Mouse (Mus musculus) heart, postnatal 0 days (tissue): ENCODE results near the gene Med24. TPM values are rescaled to one million over a fixed set of nuclear protein-coding genes. Genes with fewer than 3 reads are reported as not detected.
"Not testable (repeated sequence)": the region's sequence is repeated elsewhere in the genome, so short reads cannot be mapped to it uniquely, and the experiment has no call there.

Source experiments
- ATAC-seq: fragments of 200-750 bp; cut with Nextera tagmentation; 2 replicates; pipeline ENCODE4 v1.8.0; 2017; ENCODE audit warnings: low read depth, moderate number of reproducible peaks, moderate library complexity; ENCODE audit not compliant: insufficient read depth
- DNase-seq: peaks from one replicate; pipeline ENCODE4 v3.0.0-alpha.2; 2016; ENCODE audit warnings: low spot score
- H3K27ac ChIP-seq: fragments of 300-500 bp; sonication (generic); 2 replicates; pipeline ENCODE4 v1.5.1; 2014; ENCODE audit warnings: low read depth, mild to moderate bottlenecking
- H3K27me3 ChIP-seq: fragments of 300-500 bp; sonication (generic); 2 replicates; pipeline ENCODE4 v1.6.1; 2014; ENCODE audit warnings: low read length, mixed read lengths; ENCODE audit not compliant: control insufficient read depth, insufficient read depth
- H3K36me3 ChIP-seq: fragments of 300-500 bp; sonication (generic); replicated peaks from 2 replicates; pipeline ENCODE4 v1.6.1; 2014; ENCODE audit warnings: low read length, mixed read lengths; ENCODE audit not compliant: control insufficient read depth, insufficient read depth
- H3K4me1 ChIP-seq: fragments of 300-500 bp; sonication (generic); 2 replicates; pipeline ENCODE4 v1.6.1; 2014; ENCODE audit warnings: antibody characterized with exemption; ENCODE audit not compliant: control insufficient read depth, insufficient read depth
- H3K4me2 ChIP-seq: fragments of 300-500 bp; sonication (generic); 2 replicates; pipeline ENCODE4 v1.6.1; 2014; ENCODE audit warnings: low read depth, mild to moderate bottlenecking, low read length, moderate library complexity
- H3K4me3 ChIP-seq: fragments of 300-500 bp; sonication (generic); 2 replicates; pipeline ENCODE4 v1.5.1; 2014; ENCODE audit warnings: low read depth, low read length
- H3K9ac ChIP-seq: fragments of 300-500 bp; sonication (generic); replicated peaks from 2 replicates; pipeline ENCODE4 v1.6.1; 2014; ENCODE audit warnings: low read depth, low read length, mixed read lengths
- H3K9me3 ChIP-seq: fragments of 300-500 bp; sonication (generic); replicated peaks from 2 replicates; pipeline ENCODE4 v1.6.1; 2016; ENCODE audit warnings: low read length; ENCODE audit not compliant: control insufficient read depth
- CTCF ChIP-seq: IDR thresholded peaks from 2 replicates; pipeline ENCODE4 v1.5.1; 2016; ENCODE audit warnings: antibody characterized with exemption, control low read depth, low read depth
- EP300 ChIP-seq: IDR thresholded peaks from 2 replicates; pipeline ENCODE4 v1.6.1; 2016; ENCODE audit warnings: antibody characterized with exemption, low read depth
- WGBS: fragments of 180-500 bp; shearing (Covaris S2); extraction: QIAGEN DNeasy Blood & Tissue Kit; methylation state at CpG from one replicate; pipeline ENCODE4 v1.1.7; 2014; 5-methylcytosine and 5-hydroxymethylcytosine counted together
- polyA plus RNA-seq: library from polyadenylated mRNA; unstranded; fragments of >200 nt; fragmentation: Nextera tagmentation; extraction: Ambion mirVana; gene quantifications from 2 replicates; pipeline ENCODE4 v1.2.1, GENCODE M21; 2015
- total RNA-seq: library from RNA; depleted of rRNA; stranded (reverse); fragments of >200 nt; gene quantifications from 2 replicates; pipeline ENCODE4 v1.2.3, GENCODE M21; 2014; ENCODE audit warnings: low replicate concordance

Gene Med24
- total and polyA plus RNA-seq, 2 experiments from 2014 or later = 23.3 to 48.0 TPM

- no peak for TF ChIP-seq CTCF
- no peak for TF ChIP-seq EP300
- ATAC-seq (no peak), DNase-seq (no peak)
- Histone ChIP-seq H3K4me2 (no peak overlapping the region), H3K9me3 (peaks cover 3% of the 10 kb centered on the region; the same call in 1 of the 2 replicates), H3K9ac (no peak overlapping the region), H3K27ac (no peak overlapping the region), H3K4me1 (peaks cover 17% of the 10 kb centered on the region), H3K36me3 (no peaks in the 10 kb centered on the region), H3K4me3 (no peak overlapping the region), H3K27me3 (no peaks in the 10 kb centered on the region)
- WGBS = 59% methylated on average over 9 of the region's 9 CpGs
Measured at GRCm38 (mm10) chr11:98738925-98739324, 9.7 kb upstream of the Med24 start.

- no peak for TF ChIP-seq CTCF
- TF ChIP-seq EP300 = no peak
- no peak for ATAC-seq
- Histone ChIP-seq H3K27ac (no peak overlapping the region), H3K36me3 (no peaks in the 10 kb centered on the region), H3K4me2 (no peak overlapping the region), H3K4me1 (peaks cover 13% of the 10 kb centered on the region), H3K4me3 (no peak overlapping the region), H3K27me3 (no peaks in the 10 kb centered on the region), H3K9ac (no peak overlapping the region), H3K9me3 (peaks cover 4% of the 10 kb centered on the region; the same call in 1 of the 2 replicates)
- WGBS = 61% methylated on average over 4 of the region's 4 CpGs
- no peak for DNase-seq
Measured at GRCm38 (mm10) chr11:98738428-98738911, 9.2 kb upstream of the Med24 start.

- H3K4me3 ChIP-seq, H3K9ac ChIP-seq, H3K4me2 ChIP-seq, H3K36me3 ChIP-seq, H3K27me3 ChIP-seq, H3K27ac ChIP-seq, DNase-seq, ATAC-seq, H3K9me3 ChIP-seq, H3K4me1 ChIP-seq: not testable (repeated sequence)
- 90% methylated on average over 2 of the region's 2 CpGs for WGBS
Measured at GRCm38 (mm10) chr11:98737220-98737619, 8.0 kb upstream of the Med24 start.

- ATAC-seq (no peak), DNase-seq (no peak)
- H3K4me1 ChIP-seq = peaks cover 6% of the 10 kb centered on the region
- WGBS = 83% methylated on average over 1 of the region's 1 CpGs
- no peak overlapping the region for H3K9ac ChIP-seq
- H3K4me2 ChIP-seq = no peak overlapping the region
- H3K27me3 ChIP-seq = no peaks in the 10 kb centered on the region
- no peaks in the 10 kb centered on the region for H3K36me3 ChIP-seq
- H3K9me3 ChIP-seq = peaks cover 4% of the 10 kb centered on the region; the same call in 1 of the 2 replicates
- no peak for TF ChIP-seq CTCF
- TF ChIP-seq EP300 = no peak
- H3K4me3 ChIP-seq = no peak overlapping the region
- H3K27ac ChIP-seq = no peak overlapping the region
Measured at GRCm38 (mm10) chr11:98736176-98736575, 6.9 kb upstream of the Med24 start.

GRCm38 (mm10) chr11:98735111-98735510 is 5.9 kb upstream of the Med24 start:
- TF ChIP-seq CTCF (no peak), EP300 (no peak)

GRCm38 (mm10) chr11:98734020-98734419 is 4.8 kb upstream of the Med24 start:
- Histone ChIP-seq H3K4me2 (no peak overlapping the region), H3K36me3 (no peaks in the 10 kb centered on the region), H3K27me3 (no peaks in the 10 kb centered on the region), H3K9me3 (peaks cover 4% of the 10 kb centered on the region; the same call in 1 of the 2 replicates), H3K4me3 (no peak overlapping the region), H3K4me1 (no peaks in the 10 kb centered on the region), H3K9ac (no peak overlapping the region), H3K27ac (no peak overlapping the region)
- TF ChIP-seq EP300 (no peak), CTCF (no peak)
- no peak for ATAC-seq
- DNase-seq = no peak
- 69% methylated on average over 3 of the region's 3 CpGs for WGBS

More at GRCm38 (mm10) chr11:98735111-98735510, 5.9 kb upstream of the Med24 start:
- 81% methylated on average over 4 of the region's 4 CpGs for WGBS
- H3K4me3 ChIP-seq = no peak overlapping the region
- DNase-seq = no peak
- peaks cover 5% of the 10 kb centered on the region for H3K4me1 ChIP-seq
- H3K27me3 ChIP-seq = no peaks in the 10 kb centered on the region
- no peak overlapping the region for H3K4me2 ChIP-seq
- no peak for ATAC-seq
- H3K9me3 ChIP-seq = peaks cover 4% of the 10 kb centered on the region; the same call in 1 of the 2 replicates
- H3K27ac ChIP-seq = no peak overlapping the region
- no peaks in the 10 kb centered on the region for H3K36me3 ChIP-seq
- no peak overlapping the region for H3K9ac ChIP-seq
